Mouse (Mus musculus): ENCODE results near the gene Chst5.

DNA sequence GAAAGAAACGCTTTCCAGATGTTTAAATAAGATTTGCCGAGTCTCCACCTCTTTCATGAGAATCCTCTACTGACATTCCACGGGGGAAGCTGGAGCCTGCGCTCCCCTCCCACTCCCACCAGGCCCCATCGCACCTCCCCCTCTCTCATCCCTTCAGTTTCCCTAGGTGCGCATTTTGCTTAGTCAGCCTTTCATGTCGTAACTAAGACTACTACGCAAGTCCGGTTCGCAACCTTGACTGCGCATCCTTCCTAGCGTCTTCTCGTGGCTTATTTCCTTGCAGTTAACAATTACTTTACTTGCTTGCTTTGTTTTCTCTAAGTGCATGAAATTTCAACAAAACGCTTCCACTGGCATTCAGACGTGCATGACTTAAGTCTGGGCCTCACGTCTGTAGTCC, 21.5 kb upstream of the Chst5 start:
- TF ChIP-seq EP300 (IDR thresholded peaks at IDR 0.05; ENCODE audit: low read depth), result no peak
- no peak for TF ChIP-seq CTCF (IDR thresholded peaks at IDR 0.05; ENCODE audit: low read depth)

All from liver, postnatal 0 days (tissue).